Mouse (Mus musculus) MEL (cell line): Measurements from ENCODE around the gene Snapin.

Experiments
- CTCF ChIP-seq, 3 experiments: IDR thresholded peaks in 2 of 3; conservative IDR thresholded peaks in 1 of 3; 2 replicates each; pipeline ENCODE4 v1.5.1; 2011 to 2012; ENCODE audit warnings: low read length in 3 of 3, low read depth in 2 of 3, mild to moderate bottlenecking in 2 of 3, improper control_type of control experiment in 1 of 3, inconsistent platforms in 1 of 3, mixed read lengths in 1 of 3, moderate library complexity in 1 of 3; ENCODE audit not compliant: control insufficient read depth in 1 of 3, insufficient read depth in 1 of 3, poor library complexity in 1 of 3, severe bottlenecking in 1 of 3
- ETS1 ChIP-seq: IDR thresholded peaks from 2 replicates; pipeline ENCODE4 v1.6.1; 2012; ENCODE audit warnings: low read depth, mild to moderate bottlenecking, inconsistent platforms, low read length, improper control_type of control experiment, moderate library complexity
- HCFC1 ChIP-seq: IDR thresholded peaks from 2 replicates; pipeline ENCODE4 v1.6.1; 2012; ENCODE audit warnings: low read depth, mild to moderate bottlenecking, inconsistent platforms, low read length, improper control_type of control experiment, moderate library complexity
- MAX ChIP-seq: IDR thresholded peaks from 2 replicates; pipeline ENCODE4 v1.6.1; 2011; ENCODE audit warnings: low read length, improper control_type of control experiment
- POLR2A ChIP-seq, 2 experiments: IDR thresholded peaks; 2 replicates each; pipeline ENCODE4 v1.6.1; 2011 to 2012; ENCODE audit warnings: low read length in 2 of 2, mild to moderate bottlenecking in 2 of 2, control low read depth in 1 of 2, improper control_type of control experiment in 1 of 2, low read depth in 1 of 2, moderate library complexity in 1 of 2; ENCODE audit not compliant: control insufficient read depth in 1 of 2, insufficient read depth in 1 of 2, poor library complexity in 1 of 2
- POLR2AphosphoS2 ChIP-seq: IDR thresholded peaks from 2 replicates; pipeline ENCODE4 v1.6.1; 2011; ENCODE audit warnings: low read length, improper control_type of control experiment
- POLR2AphosphoS5 ChIP-seq: IDR thresholded peaks from 2 replicates; pipeline ENCODE4 v1.6.1; 2012; ENCODE audit warnings: low read depth, borderline replicate concordance, mild to moderate bottlenecking, inconsistent platforms, low read length, moderate library complexity, mixed read lengths
- RCOR1 ChIP-seq: IDR thresholded peaks from 2 replicates; pipeline ENCODE4 v1.6.1; 2012; ENCODE audit warnings: low read depth, mild to moderate bottlenecking, inconsistent platforms, low read length, improper control_type of control experiment
- TBP ChIP-seq: IDR thresholded peaks from 2 replicates; pipeline ENCODE4 v1.8.0; 2011; ENCODE audit warnings: low read depth, low read length, improper control_type of control experiment
- USF1 ChIP-seq: IDR thresholded peaks from 2 replicates; pipeline ENCODE4 v1.6.1; 2014; ENCODE audit warnings: low read depth, mild to moderate bottlenecking, inconsistent platforms, low read length, improper control_type of control experiment, moderate library complexity
- ZNF384 ChIP-seq: IDR thresholded peaks from 2 replicates; pipeline ENCODE4 v1.6.1; 2012; ENCODE audit warnings: low read depth, mild to moderate bottlenecking, inconsistent platforms, low read length, improper control_type of control experiment

DNA sequence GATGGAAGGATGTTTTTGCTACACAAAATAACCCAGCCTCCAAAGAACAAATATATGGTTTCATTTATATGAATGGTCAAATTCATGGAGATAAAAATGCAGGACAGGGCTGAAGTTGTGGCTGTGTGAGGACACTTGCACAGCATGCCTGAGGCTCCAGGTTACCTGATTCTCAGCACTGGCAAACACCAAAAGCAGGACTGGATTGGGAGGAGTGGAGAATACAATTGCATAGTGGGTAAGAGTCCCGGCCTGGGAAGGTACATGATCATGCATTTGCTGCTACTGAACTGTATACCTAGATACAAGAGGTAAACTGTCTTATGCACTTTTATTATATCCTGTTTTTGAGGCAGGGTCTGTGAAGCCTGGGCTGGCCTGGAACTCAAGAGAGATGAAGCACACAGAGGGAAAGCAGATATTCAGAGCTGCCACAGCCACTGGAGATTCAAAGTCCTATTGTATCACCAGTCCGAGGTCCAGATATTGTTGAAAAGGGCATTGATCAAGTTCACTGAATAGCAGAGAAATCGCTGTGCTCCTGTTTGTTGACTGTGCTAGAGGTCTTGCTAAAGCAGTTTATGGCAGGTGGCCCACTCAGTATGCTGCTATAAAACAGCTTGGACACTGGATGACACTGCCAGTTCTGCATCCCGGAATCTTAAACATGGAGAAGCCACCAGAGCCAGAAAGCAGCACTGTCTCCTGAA lies 3.2 kb upstream of the Snapin start:
- TF ChIP-seq TBP (no peak), POLR2A (IDR thresholded peaks at IDR 0.05; ENCODE audit: control insufficient read depth in 1 of 2, insufficient read depth in 1 of 2, low read depth in 1 of 2, low read length in 2 of 2, poor library complexity in 1 of 2) (no peak), USF1 (no peak), CTCF (IDR thresholded peaks at IDR 0.05 in 2 of 3, conservative IDR thresholded peaks at IDR 0.05 in 1 of 3; ENCODE audit: control insufficient read depth in 1 of 3, insufficient read depth in 1 of 3, low read depth in 2 of 3, low read length in 3 of 3, poor library complexity in 1 of 3, severe bottlenecking in 1 of 3) (no peak), MAX (no peak), ZNF384 (no peak), ETS1 (no peak), RCOR1 (no peak), POLR2AphosphoS2 (no peak), POLR2AphosphoS5 (no peak), HCFC1 (no peak)
